Mouse (Mus musculus) 3134 (cell line): ENCODE results near the gene Smcr8.
"Not testable (repeated sequence)": the region's sequence is repeated elsewhere in the genome, so short reads cannot be mapped to it uniquely, and the experiment has no call there.

Experiments
- DNase-seq: peaks from one replicate; pipeline ENCODE4 v3.0.0-alpha.2; 2011; ENCODE audit warnings: low spot score; ENCODE audit not compliant: insufficient read length; ENCODE audit errors: extremely low read depth

The Smcr8 gene

GRCm38 (mm10) chr11:60779673-60780189 lies 2.4 kb downstream of the Smcr8 start:
- no peak for DNase-seq

- no peak for DNase-seq
These were observed 7.0 kb downstream of the Smcr8 start for GRCm38 (mm10) chr11:60784179-60784922.

GRCm38 (mm10) chr11:60787595-60787994 lies 10.3 kb downstream of the Smcr8 start:
- no peak for DNase-seq

GRCm38 (mm10) chr11:60790472-60790871 lies 13.1 kb downstream of the Smcr8 start:
- no peak for DNase-seq

DNA sequence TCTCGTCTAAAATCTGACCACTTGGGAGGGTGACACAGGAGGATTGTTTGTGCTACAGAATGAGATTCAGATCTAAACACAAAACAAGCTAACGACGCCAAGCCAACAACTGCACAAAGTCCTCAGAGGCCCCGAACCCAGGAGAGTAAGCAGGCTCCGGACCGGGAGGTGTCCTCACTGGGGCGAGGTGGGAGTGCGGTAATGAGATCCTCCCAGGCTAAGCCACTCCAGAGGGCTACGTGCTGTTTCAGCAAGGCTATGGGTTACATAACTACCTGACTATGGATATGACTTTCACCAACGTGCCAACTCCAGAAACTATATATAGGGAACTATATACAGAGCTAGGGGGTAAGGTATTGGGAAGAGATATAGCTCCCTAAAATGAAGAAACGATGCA lies 19.0 kb downstream of the Smcr8 start:
- DNase-seq = no peak

DNA sequence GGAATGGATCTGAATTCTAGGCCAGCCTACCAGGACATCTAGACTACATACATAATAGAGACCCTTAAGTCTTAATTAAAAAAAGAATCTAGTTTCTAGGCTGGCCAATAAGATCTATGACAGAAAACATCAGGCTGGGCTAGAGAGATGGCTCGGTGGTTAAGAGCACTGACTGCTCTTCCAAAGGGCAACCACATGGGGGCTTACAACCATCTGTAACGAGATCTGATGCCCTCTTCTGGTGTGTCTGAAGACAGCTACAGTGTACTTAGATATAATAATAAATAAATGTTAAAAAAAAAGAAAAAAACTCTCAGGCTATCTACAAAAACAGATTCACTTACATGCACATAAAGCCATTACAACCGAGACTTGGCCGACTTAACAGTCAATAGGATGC lies 22.7 kb downstream of the Smcr8 start:
- no peak for DNase-seq

- no peak for DNase-seq
These were observed 23.6 kb downstream of the Smcr8 start for GRCm38 (mm10) chr11:60800892-60801291.

- no peak for DNase-seq
These were observed 31.2 kb downstream of the Smcr8 start for GRCm38 (mm10) chr11:60808286-60809070.

DNA sequence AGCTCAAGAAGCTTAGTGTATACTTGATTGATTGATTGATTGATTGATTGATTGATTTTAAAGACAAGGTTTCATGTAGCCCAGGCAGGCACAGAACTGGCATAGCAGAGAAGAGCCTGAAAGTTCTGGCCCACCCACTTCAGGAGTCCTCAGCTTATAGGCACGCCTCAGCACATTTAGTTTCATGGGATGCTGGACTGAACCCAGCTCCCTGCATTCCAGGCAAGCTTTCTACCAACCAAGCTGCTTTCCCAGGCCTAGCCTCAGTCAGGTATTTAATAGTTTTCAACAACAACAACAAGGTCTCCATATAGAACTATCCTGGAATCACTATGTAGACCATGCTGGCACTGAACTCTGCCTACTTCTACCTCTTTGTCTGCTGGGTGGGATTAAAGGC lies 32.2 kb downstream of the Smcr8 start:
- no peak for DNase-seq

DNA sequence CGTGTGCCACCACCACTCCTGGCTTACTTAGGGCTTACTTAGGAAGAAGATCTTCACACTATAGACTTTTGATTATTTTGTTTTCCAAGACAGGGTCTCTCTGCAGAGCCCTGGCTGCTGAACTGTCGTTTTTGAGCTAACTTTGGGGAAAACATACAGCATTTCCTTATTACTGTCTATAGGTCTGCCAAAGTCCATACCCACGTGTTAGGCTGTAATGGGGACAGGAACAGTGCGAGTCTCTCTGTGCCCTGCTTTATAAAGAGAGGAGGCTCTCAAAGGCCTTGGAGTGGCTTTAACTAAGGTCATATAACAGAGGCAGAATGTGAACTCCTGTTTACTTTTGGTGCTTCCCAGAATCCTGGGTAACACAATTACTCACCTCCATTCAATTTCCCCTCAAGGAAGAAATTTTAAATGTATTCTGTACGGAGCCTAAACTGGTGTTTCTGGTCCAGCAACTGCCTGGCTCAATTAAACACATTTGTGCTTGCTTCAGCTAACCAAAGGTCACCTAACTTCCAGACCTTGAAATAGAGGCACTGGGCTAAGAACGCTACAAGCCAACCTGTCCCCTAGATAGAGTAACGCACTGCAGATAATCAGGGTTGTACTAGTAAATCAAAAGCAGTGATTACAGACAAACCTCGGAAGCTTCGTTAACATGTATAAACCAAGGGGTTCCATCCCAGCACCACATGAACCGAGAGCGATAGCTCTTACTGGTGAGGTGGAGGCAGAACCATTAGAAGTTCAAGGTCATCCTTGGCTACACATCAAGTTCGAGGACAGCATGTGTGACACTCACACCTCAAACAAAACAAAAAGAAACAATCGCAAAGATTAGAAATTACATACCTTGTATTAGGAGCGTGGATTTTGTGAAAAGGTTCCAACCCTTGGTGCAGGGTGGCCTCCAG lies 33.0 kb downstream of the Smcr8 start:
- DNase-seq = no peak

GRCm38 (mm10) chr11:60811054-60811460 lies 33.7 kb downstream of the Smcr8 start:
- peak; percentile 99 for DNase-seq

- not testable (repeated sequence) for DNase-seq
These were observed 34.3 kb downstream of the Smcr8 start, which contains the start of gene Shmt1 for GRCm38 (mm10) chr11:60811618-60812017. TSS of gene Shmt1 (minus strand) at chr11:60811718.

DNA sequence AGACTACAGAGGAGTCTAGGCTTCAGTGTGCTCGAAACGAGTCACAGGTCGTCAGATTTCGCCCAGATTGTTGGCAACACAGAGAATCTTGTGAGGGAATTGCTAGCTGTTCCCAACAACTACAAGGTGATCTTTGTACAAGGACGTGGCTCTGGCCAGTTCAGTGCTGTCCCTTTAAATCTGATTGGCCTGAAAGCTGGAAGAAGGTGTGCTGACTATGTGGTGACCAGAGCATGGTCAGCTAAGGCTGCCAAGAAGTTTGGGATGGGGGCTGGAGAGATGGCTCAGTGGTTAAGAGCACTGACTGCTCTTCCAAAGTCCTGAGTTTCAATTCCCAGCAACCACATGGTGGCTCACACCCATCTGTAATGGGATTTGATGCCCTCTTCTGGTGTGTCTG lies 39.1 kb downstream of the Smcr8 start:
- DNase-seq = no peak

DNA sequence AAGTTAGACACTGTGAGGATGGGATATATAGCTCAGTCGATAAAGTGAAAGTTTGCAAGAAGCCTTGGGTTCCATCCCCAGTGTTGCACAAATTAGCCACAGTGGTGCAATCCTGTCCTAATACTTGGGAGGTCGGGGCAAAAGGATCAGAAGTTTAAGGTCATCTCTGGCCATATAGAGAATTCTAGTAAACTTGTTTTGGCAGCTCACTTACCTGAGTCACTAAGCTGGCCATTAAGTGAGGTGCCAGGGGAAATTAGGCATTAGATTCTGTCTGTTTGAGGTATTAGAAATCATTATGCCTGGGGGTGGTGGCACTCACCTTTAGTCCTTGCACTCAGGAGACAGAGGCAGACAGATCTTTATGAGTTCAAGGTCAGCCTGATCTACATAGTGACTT lies 46.4 kb downstream of the Smcr8 start:
- no peak for DNase-seq

- no peak for DNase-seq
These were observed 47.9 kb downstream of the Smcr8 start for GRCm38 (mm10) chr11:60825191-60825590.

GRCm38 (mm10) chr11:60826700-60827099 lies 49.4 kb downstream of the Smcr8 start:
- DNase-seq = no peak

DNA sequence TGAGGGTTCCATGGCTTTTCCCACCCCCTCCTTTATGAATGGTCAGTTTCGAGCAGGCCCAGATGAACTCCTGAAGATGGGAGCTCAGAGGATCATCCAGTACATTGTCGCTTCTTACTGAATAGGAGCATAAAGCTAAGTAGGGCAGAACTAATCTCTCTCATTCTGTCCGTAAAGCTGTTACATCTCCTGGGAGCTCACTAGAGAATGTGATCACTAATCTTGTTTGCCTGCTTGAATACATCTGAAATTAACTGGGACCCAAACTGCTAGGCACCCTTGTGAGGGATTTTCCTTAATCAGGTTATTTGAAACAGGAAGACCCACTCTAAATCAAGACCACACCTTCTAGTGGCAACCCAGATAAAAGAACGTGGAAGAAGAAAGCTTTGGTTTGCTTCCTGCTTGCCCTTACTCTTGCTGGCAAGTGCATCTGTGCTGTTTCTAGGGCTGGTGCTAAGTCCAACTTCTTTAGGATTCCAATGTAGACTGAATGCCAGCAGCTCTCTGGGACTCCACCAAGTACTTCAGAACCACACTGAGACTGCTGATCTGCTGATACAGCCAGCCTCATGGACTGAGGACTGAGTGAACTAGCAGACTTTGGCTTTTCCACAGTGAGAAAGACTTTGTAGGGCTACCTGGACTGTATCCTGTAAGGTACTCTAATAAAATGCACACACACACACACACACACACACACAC lies 50.1 kb downstream of the Smcr8 start:
- no peak for DNase-seq

DNA sequence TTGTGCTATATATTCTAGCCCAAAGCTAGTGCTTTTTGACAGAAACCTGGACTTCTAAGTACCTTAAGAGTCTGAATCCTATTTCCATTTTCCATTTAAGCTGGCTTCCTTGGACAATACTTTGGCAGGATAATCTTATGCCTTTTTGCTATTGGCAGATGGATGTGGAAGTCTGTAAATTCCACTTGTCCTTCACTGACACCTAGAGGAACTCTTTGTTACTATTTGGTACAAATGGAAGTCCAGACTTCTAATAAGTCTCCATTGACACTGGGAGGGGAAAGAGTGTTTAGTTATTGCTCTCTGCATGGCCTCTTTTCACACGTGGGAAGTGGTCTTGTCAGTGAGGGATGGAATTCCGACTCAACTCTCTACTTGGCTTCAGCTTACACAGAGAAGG lies 51.6 kb downstream of the Smcr8 start:
- DNase-seq = no peak

- peak; percentile 80 for DNase-seq
These were observed 53.2 kb downstream of the Smcr8 start, which contains the start of gene Dhrs7b for GRCm38 (mm10) chr11:60830433-60831052. TSS of gene Dhrs7b (plus strand) at chr11:60830631.

GRCm38 (mm10) chr11:60836897-60837296 lies 59.6 kb downstream of the Smcr8 start:
- DNase-seq = no peak
